Mouse (Mus musculus): ENCODE data around the gene Ap5s1.

The Ap5s1 gene

DNA sequence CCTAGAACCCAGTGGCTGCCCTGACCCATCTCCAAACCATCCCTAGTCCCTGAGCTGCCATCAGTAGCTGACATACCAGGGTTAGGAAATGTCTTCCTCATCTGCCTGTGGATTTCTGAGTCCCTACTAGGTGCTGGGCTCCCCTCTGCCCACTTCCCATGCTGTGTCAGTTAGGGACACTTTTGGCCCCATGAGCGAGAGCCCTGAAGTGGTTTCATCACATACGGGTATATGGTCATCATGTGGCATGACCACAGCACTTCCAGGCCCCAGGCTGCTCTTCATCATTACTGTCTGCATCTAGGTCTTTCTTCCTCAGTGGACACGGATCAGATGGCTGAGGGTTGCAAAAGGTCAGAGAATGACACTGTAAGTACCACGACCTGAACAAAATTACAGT, at the start of gene Ap5s1:
TSS of gene Ap5s1 (plus strand) at position 301 of the 400 bp plus-strand sequence.
- no peak for DNase-seq (ENCODE audit: low read depth)

DNA sequence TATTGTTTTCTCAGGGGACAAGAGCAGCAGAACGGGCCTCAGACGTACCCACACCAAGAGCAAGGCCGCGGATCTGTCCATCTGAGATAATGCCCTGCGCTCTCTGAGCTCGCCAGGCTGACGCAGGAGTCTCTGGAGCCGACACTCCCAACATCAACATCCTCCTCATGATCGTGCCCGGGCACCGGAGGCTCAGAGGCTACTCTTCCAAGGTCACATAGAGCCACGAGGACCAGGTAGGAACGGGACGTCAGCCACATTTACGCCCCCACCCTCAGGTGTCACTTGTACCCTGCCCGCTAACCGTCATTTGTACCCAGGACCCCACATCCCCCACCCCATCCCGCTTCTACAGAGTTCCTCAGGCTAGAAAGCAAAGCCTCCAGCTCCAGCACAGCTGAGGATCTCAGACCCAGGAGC, 47.4 kb upstream of the Ap5s1 start:
- no peak for DNase-seq (ENCODE audit: low read depth)

DNA sequence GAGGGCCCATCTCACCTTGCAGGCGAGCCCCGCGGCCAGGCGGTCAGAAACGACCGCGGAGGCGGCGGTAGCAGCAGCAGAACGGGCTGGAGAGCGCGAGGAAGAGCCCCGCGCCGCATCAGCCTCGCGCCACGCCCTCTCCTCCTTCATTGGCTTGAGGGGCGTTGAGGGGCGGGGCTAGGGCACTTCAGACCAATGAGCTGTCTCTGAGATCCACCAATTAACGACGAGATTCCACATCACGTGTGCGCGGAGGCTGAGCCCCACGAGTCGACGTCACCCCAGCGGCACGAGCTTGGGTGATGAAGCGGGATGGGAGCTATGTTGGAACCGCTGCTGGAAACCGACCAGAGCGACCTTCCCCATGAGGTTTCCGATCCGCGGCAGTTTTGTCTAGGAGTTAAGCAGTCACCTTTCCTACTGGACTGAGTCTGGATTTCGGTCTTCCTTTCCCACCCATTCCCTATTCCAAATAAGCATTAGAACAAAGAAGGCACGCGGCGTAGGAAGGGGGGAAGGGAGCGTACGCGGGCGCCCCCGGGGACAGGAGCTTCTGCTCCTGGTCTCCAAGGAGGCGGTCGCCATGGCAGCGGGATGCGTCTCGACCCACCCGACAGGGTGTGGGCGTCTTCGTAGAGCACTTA, 46.8 kb upstream of the Ap5s1 start, which contains the start of gene 1700037H04Rik:
TSS of gene 1700037H04Rik (minus strand) at position 144 of the 644 bp plus-strand sequence.
- DNase-seq (ENCODE audit: low read depth), result peak; percentile 99

DNA sequence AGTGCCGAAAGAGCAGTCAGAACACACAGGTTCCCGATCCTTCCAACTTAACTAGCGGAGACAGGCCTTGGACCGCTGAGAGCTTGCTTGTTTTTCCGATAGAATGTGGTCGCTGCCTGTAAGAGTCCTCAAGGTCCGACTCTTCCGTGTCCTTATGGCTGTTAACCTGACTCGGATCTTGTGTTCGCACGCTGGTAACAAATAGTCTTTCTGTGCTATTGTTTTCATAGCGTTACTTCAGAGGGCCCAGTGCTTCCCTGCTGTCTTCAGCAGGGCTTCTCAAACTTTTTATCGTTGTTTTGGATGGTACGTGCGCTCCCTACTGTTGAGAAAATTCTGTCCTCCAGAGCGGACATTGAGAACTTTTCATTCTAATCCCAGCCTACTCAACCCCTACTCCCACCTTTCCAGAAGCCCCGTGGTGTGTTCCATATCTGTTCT, 46.2 kb upstream of the Ap5s1 start:
- peak; percentile 62 for DNase-seq (ENCODE audit: low read depth)

GRCm38 (mm10) chr2:131163924-131164323, 43.0 kb upstream of the Ap5s1 start:
- no peak for DNase-seq (ENCODE audit: low read depth)

DNA sequence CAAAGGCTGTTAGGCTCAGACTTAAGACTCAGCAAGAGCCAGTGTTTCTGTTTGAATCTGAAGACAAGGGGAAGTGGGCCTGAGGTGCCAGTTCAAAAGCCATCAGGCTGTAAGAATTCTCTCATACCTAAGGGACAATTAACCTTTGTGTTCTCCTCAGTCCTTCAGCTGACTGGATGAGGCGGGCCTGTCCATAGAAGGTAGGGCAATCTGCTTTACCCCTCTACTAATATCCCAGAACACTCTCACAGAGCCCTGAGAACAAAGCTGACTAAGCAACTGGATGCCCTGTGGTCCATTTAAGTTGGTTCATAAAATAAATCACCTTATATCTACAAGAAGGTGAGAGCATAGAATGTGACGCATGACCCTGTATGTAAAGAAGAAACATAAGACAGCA, 40.7 kb upstream of the Ap5s1 start:
- DNase-seq (ENCODE audit: low read depth), result no peak

- DNase-seq (ENCODE audit: low read depth), result no peak
These were observed 38.9 kb upstream of the Ap5s1 start for GRCm38 (mm10) chr2:131167984-131168383.

GRCm38 (mm10) chr2:131168914-131169313, 38.0 kb upstream of the Ap5s1 start:
- no peak for DNase-seq (ENCODE audit: low read depth)

DNA sequence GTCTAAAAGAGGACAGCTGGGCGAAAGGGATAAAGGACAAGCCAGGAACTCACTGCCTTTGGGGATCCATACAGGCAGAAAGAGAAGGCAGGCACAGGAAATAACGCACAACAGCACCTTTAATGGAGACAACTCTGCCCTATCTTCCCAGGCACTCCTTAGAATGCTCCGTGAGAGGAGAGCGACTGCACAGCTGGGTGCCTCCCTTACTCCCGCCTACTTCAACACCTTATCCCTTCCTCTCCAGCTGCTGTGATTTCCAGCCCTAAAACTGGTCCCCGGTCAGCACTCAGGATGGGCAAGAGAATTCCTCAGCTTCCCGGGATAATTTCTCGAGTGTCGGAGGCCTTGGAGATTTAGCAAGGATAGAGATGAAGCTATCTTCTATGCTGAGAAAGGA, 35.9 kb upstream of the Ap5s1 start:
- no peak for DNase-seq (ENCODE audit: low read depth)

GRCm38 (mm10) chr2:131171401-131172104, 35.3 kb upstream of the Ap5s1 start:
- DNase-seq (ENCODE audit: low read depth), result peak; percentile 48

DNA sequence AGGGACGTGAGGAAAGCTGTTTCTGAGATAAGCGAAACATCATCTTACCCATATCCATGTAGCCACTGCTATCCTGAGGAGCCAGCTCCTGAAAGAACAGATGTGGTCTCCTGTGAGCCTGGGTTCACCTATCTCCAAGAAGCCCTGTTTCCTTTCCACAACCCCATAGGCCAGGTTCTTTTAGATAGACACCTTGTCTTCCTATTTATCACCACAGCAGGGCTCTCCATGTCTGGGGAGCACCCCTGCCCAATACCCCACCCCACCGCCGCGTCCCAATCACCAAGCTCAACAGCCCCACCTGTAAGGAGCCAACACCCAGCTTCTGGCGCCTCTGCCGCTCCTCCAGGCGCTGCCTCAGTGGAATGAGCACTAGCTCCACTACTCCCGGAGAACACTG, 34.6 kb upstream of the Ap5s1 start:
- no peak for DNase-seq (ENCODE audit: low read depth)

DNA sequence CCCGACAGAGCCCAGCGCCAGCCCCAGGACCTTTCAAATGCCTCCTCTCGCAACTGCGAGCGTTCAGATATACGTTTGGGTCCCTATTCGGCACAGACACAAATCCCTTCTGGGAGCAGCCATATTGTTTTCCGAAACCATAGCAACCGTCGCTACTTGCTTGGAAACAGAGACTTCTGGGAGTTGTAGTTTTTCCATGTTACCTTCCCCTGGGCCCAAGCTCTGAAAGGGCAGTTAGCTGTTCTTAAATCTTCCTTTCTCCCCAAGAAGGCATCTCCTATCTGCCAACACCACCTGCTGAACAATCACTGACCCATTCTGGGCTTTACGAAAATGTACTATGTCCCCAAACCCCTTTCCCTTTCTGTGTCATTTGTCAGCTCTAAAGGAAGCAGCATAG, 32.2 kb upstream of the Ap5s1 start:
- peak; percentile 87 for DNase-seq (ENCODE audit: low read depth)

GRCm38 (mm10) chr2:131175286-131175944, 31.5 kb upstream of the Ap5s1 start:
- no peak for DNase-seq (ENCODE audit: low read depth)

DNA sequence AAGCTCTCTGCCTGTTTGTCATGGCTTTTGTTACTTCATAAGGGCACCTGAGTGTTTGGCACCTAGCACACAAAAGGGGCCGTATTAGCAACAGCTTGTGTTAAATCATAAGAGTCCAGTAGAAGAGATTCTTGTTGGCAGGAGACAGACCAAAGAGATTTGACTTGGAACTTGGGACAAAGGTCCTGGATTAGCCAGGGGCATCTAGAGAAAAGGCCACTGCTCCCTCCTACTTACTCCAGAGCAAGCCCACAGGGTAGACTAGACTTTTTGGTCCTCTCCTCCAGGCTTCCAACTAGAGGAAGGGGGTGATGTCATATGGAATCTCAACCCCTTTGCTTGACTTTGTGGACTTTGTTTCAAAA, 31.0 kb upstream of the Ap5s1 start:
- no peak for DNase-seq (ENCODE audit: low read depth)

DNA sequence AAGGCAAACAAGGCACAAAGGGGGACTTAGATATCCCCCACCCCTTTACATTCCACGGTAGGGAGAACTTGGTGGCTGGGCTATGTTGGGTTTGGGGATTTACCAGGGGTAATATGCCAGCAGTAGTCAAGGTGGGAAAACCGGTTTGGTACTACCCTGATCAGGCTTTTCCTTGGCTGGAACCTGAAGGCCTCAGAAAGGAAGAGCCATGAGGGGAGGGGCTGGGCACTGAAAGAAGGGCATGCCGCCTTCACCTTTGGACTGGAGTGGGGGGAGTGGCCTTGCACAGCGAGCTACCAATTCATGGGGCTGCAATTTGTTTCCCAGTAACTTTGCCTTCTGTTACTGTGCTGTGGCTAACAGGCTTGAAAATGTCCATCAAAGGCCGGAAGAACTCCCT, 30.4 kb upstream of the Ap5s1 start:
- no peak for DNase-seq (ENCODE audit: low read depth)

DNA sequence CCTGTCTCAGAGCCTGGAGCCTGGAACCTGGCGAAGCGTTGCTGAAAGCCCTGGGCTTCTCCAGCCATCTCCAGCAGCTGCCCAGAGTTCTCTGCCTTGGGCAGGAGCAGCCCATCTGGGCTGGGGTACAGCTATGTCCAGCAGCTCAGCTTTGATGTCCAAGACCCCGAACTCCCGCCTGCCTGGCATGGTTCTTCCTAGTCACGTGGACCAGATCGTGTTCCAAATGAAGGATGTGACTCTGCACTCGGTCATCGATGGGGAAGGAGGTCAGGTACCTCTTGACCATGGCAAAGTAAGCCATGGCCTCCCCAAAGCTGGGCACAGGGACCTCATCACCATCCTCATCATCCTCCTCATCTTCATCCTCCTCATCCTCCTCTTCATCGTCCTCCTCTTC, 28.9 kb upstream of the Ap5s1 start:
- DNase-seq (ENCODE audit: low read depth), result no peak

DNA sequence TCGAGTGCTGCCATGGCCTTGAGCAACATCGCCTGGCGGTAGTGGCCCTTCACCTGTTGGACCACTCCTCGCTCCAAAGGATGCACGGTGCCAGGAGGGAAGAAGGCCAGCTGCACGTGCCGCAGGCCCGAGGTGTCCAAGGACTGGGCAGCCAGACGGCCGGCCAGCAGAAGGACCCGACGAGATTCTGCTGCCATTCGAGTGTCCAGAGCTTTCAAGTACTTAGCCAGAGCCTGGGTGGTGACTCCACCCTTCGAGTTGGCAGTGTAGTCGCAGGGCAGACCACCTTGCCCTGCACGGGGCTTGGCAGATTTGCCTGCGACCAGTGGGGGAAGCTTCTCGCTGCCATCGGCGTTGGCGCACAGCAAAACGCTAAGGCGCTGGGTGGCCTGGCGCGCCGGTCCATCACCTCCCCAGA, 28.0 kb upstream of the Ap5s1 start:
- DNase-seq (ENCODE audit: low read depth), result no peak

GRCm38 (mm10) chr2:131179246-131179886, 27.5 kb upstream of the Ap5s1 start:
- peak; percentile 62 for DNase-seq (ENCODE audit: low read depth)

DNA sequence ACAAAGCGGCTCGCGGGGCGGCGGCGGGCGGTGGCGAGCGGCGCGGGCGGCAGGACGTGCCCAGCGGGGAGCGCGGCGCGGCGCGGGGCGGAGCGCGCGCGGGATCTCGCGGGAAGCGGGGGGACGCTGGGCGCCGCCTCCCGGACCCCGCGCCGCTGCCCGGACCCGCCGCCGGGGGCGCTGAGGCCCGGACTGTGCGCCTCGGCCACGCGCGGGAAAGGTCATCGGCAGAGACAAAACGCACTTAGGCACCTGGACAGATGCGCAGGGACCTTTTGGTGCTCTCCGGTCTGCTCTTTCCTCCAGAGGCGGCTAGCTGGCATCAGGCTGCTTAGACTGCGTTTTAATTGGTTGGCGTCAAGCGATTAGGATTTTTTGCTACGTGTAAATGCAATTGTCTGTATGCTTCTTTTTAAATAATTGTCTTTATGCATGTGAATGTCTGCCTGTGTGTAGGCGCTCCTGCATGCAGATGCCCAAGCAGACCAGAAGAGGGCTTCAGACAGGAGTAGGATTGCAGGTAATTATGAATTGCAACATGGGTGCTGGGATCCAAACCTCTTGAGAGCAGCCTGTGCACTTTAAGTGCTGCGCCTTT, 26.8 kb upstream of the Ap5s1 start, which contains the start of gene Cenpb:
TSS of gene Cenpb (minus strand) at position 78 of the 598 bp plus-strand sequence.
- peak; percentile 75 for DNase-seq (ENCODE audit: low read depth)

- no peak for DNase-seq (ENCODE audit: low read depth)
These were observed 20.5 kb upstream of the Ap5s1 start for GRCm38 (mm10) chr2:131186343-131186742.

GRCm38 (mm10) chr2:131186771-131187601, 19.9 kb upstream of the Ap5s1 start, which contains the start of the genes Cdc25b and Spef1:
Cdc25b (plus strand) TSS chr2:131186949.
Spef1 (minus strand) TSS chr2:131187282.
- DNase-seq (ENCODE audit: low read depth), result peak; percentile 86
